In genomic region chr2:117871507-117872282, GRCm38 (mm10) we compare ENCODE assay signal across 21 mouse cellular contexts.
A peak's percentile ranks its signal among the peaks of the same experiment; 100 is the strongest.
DNase-seq lines count a peak whose midpoint lies in the region; ATAC-seq lines count a peak whose summit lies in the region.
"Had no signal": no experiment of that assay in that cellular context is flagged by ENCODE, and none has a peak within 500 bp of the region (broad histone marks: within the 10 kb centered on the region; RNA-seq: fewer than 3 reads in every experiment).

No protein-coding gene starts in this region.

- H3K9ac ChIP-seq in forebrain, embryonic 11.5 days (ENCODE audit: low read length), result no peak overlapping the region
- no peak overlapping the region for H3K9ac ChIP-seq in forebrain, embryonic 15.5 days (replicated peaks)
- H3K9ac ChIP-seq in hindbrain, embryonic 11.5 days (ENCODE audit: low read depth, low read length), result no peak overlapping the region
- H3K9ac ChIP-seq in hindbrain, embryonic 13.5 days, result no peak overlapping the region
- H3K9ac ChIP-seq: liver, embryonic 14.5 days; lung, embryonic 15.5 days had no signal

- H3K4me1 ChIP-seq in forebrain, embryonic 11.5 days (replicated peaks; ENCODE audit: control insufficient read depth, insufficient read depth, low read length), result peaks cover 7% of the 10 kb centered on the region; the same call in 1 of the 2 replicates
- H3K4me1 ChIP-seq in forebrain, embryonic 15.5 days, result no peaks in the 10 kb centered on the region
- no peaks in the 10 kb centered on the region for H3K4me1 ChIP-seq in hindbrain, embryonic 11.5 days (replicated peaks; ENCODE audit: control insufficient read depth, insufficient read depth, low read length)
- peaks cover 10% of the 10 kb centered on the region; the same call in 1 of the 2 replicates for H3K4me1 ChIP-seq in hindbrain, embryonic 13.5 days (replicated peaks)
- H3K4me1 ChIP-seq in embryonic facial prominence, embryonic 10.5 days, result peaks cover 12% of the 10 kb centered on the region

- no peak overlapping the region for H3K4me3 ChIP-seq in forebrain, embryonic 11.5 days (ENCODE audit: low read depth, low read length)
- no peak overlapping the region for H3K4me3 ChIP-seq in forebrain, embryonic 15.5 days
- no peak overlapping the region for H3K4me3 ChIP-seq in hindbrain, embryonic 11.5 days (ENCODE audit: low read depth, low read length)
- H3K4me3 ChIP-seq in hindbrain, embryonic 13.5 days, result no peak overlapping the region
- H3K4me3 ChIP-seq in embryonic facial prominence, embryonic 10.5 days, result no peak overlapping the region
- H3K4me3 ChIP-seq: heart, adult 2 months; lung, embryonic 15.5 days had no signal

- no peaks in the 10 kb centered on the region for H3K27me3 ChIP-seq in forebrain, embryonic 11.5 days (ENCODE audit: control insufficient read depth, insufficient read depth, low read length)
- H3K27me3 ChIP-seq in forebrain, embryonic 15.5 days, result no peaks in the 10 kb centered on the region
- no peaks in the 10 kb centered on the region for H3K27me3 ChIP-seq in hindbrain, embryonic 11.5 days (ENCODE audit: control insufficient read depth, insufficient read depth, low read length)
- no peaks in the 10 kb centered on the region for H3K27me3 ChIP-seq in hindbrain, embryonic 13.5 days
- no peaks in the 10 kb centered on the region for H3K27me3 ChIP-seq in embryonic facial prominence, embryonic 10.5 days (replicated peaks; ENCODE audit: low read depth, poor library complexity, severe bottlenecking)
- H3K27me3 ChIP-seq: CH12.LX; lung, embryonic 15.5 days had no signal

- WGBS in forebrain, embryonic 11.5 days, result 24% methylated on average over 9 of the region's 9 CpGs
- WGBS in forebrain, embryonic 15.5 days, result 22% methylated on average over 9 of the region's 9 CpGs
- 53% methylated on average over 9 of the region's 9 CpGs for WGBS in hindbrain, embryonic 11.5 days
- 27% methylated on average over 9 of the region's 9 CpGs for WGBS in hindbrain, embryonic 13.5 days
- WGBS in embryonic facial prominence, embryonic 10.5 days, result 56% methylated on average over 9 of the region's 9 CpGs

- H3K27ac ChIP-seq in forebrain, embryonic 11.5 days (ENCODE audit: low read depth, low read length), result peak overlapping the region; percentile 59
- no peak overlapping the region for H3K27ac ChIP-seq in forebrain, embryonic 15.5 days (replicated peaks)
- no peak overlapping the region for H3K27ac ChIP-seq in hindbrain, embryonic 11.5 days (ENCODE audit: low read depth, low read length)
- no peak overlapping the region for H3K27ac ChIP-seq in hindbrain, embryonic 13.5 days
- peak overlapping the region; percentile 36; the same call in 1 of the 2 replicates for H3K27ac ChIP-seq in embryonic facial prominence, embryonic 10.5 days (replicated peaks)
- H3K27ac ChIP-seq: heart, adult 2 months; liver, embryonic 14.5 days; lung, embryonic 15.5 days; stomach, postnatal 0 days had no signal

- no peaks in the 10 kb centered on the region for H3K9me3 ChIP-seq in forebrain, embryonic 11.5 days (ENCODE audit: control insufficient read depth, low read length)
- H3K9me3 ChIP-seq in forebrain, embryonic 15.5 days, result no peaks in the 10 kb centered on the region
- H3K9me3 ChIP-seq in hindbrain, embryonic 11.5 days (ENCODE audit: control insufficient read depth, low read length), result no peaks in the 10 kb centered on the region
- H3K9me3 ChIP-seq in hindbrain, embryonic 13.5 days, result no peaks in the 10 kb centered on the region
- no peaks in the 10 kb centered on the region for H3K9me3 ChIP-seq in embryonic facial prominence, embryonic 10.5 days
- H3K9me3 ChIP-seq: lung, embryonic 15.5 days had no signal

- DNase-seq in forebrain, embryonic 11.5 days (ENCODE audit: low spot score), result no peak
- DNase-seq in hindbrain, embryonic 11.5 days (ENCODE audit: low spot score), result peak; percentile 26
- DNase-seq in Muller cell, postnatal 12 days (ENCODE audit: inconsistent ontology term), result peak; percentile 55
- DNase-seq in embryonic facial prominence, embryonic 10.5 days (ENCODE audit: low spot score), result no peak
- no peak for DNase-seq in right cerebral cortex, postnatal 14 days
- no peak for DNase-seq in layer of hippocampus, postnatal 25 days (ENCODE audit: extremely low spot score in 1 of 2, low spot score in 1 of 2)
- DNase-seq: adrenal gland, adult 2 months; cerebellum, adult 9-10 months; heart, adult 2 months; heart, postnatal 14 days; kidney, adult 18-20 months; kidney, postnatal 10 days; layer of hippocampus, postnatal 36 days; lung, postnatal 4 days had no signal

- H3K4me2 ChIP-seq in forebrain, embryonic 11.5 days (ENCODE audit: low read depth, low read length, severe bottlenecking), result no peak overlapping the region
- no peak overlapping the region for H3K4me2 ChIP-seq in forebrain, embryonic 15.5 days (replicated peaks)
- no peak overlapping the region for H3K4me2 ChIP-seq in hindbrain, embryonic 11.5 days (replicated peaks; ENCODE audit: low read depth, low read length)
- no peak overlapping the region for H3K4me2 ChIP-seq in hindbrain, embryonic 13.5 days
- H3K4me2 ChIP-seq: lung, embryonic 15.5 days had no signal

- H3K36me3 ChIP-seq in forebrain, embryonic 11.5 days (ENCODE audit: control insufficient read depth, insufficient read depth, low read length), result no peaks in the 10 kb centered on the region
- no peaks in the 10 kb centered on the region for H3K36me3 ChIP-seq in forebrain, embryonic 15.5 days
- no peaks in the 10 kb centered on the region for H3K36me3 ChIP-seq in hindbrain, embryonic 11.5 days (ENCODE audit: control insufficient read depth, insufficient read depth, low read length)
- no peaks in the 10 kb centered on the region for H3K36me3 ChIP-seq in hindbrain, embryonic 13.5 days
- H3K36me3 ChIP-seq in embryonic facial prominence, embryonic 10.5 days (replicated peaks), result no peaks in the 10 kb centered on the region
- H3K36me3 ChIP-seq: lung, embryonic 15.5 days had no signal

- peak; percentile 82 for ATAC-seq in forebrain, embryonic 11.5 days (replicated peaks; ENCODE audit: low FRiP score)
- ATAC-seq in forebrain, embryonic 15.5 days (replicated peaks), result no peak
- peak; percentile 74 for ATAC-seq in hindbrain, embryonic 11.5 days (ENCODE audit: low FRiP score)
- no peak for ATAC-seq in hindbrain, embryonic 13.5 days (ENCODE audit: low FRiP score)
- ATAC-seq: midbrain, embryonic 16.5 days had no signal

Comparison
In these comparisons a context has a peak if more than half of its experiments do, and no peak if none do; other contexts are left out.
1. ATAC-seq: peak in forebrain, embryonic 11.5 days (single experiment) and hindbrain, embryonic 11.5 days (single experiment); none in forebrain, embryonic 15.5 days (single experiment) and hindbrain, embryonic 13.5 days (single experiment).
2. H3K27ac ChIP-seq: peak in forebrain, embryonic 11.5 days (single experiment) and embryonic facial prominence, embryonic 10.5 days (single experiment); none in forebrain, embryonic 15.5 days (single experiment), hindbrain, embryonic 11.5 days (single experiment) and hindbrain, embryonic 13.5 days (single experiment).
3. DNase-seq: peak in hindbrain, embryonic 11.5 days (single experiment) and Muller cell, postnatal 12 days (single experiment); none in forebrain, embryonic 11.5 days (single experiment), embryonic facial prominence, embryonic 10.5 days (single experiment), right cerebral cortex, postnatal 14 days (single experiment) and layer of hippocampus, postnatal 25 days (0 of 2).